Mouse (Mus musculus) intestine, postnatal 0 days (tissue): Measurements from ENCODE around the gene Fat1. TPM values are rescaled to one million over a fixed set of nuclear protein-coding genes. Genes with fewer than 3 reads are reported as not detected.

Source experiments
- ATAC-seq: fragments of 200-750 bp; cut with Nextera tagmentation; 2 replicates; pipeline ENCODE4 v1.8.0; 2017; ENCODE audit warnings: mild to moderate bottlenecking, moderate TSS enrichment, moderate library complexity
- H3K27ac ChIP-seq: fragments of 300-500 bp; sonication (generic); 2 replicates; pipeline ENCODE4 v1.5.1; 2014; ENCODE audit warnings: mild to moderate bottlenecking, low read depth, low read length, moderate library complexity
- H3K27me3 ChIP-seq: fragments of 300-500 bp; sonication (generic); replicated peaks from 2 replicates; pipeline ENCODE4 v1.6.1; 2014; ENCODE audit warnings: low read length, mixed read lengths; ENCODE audit not compliant: control insufficient read depth, insufficient read depth
- H3K36me3 ChIP-seq: fragments of 300-500 bp; sonication (generic); 2 replicates; pipeline ENCODE4 v1.6.1; 2014; ENCODE audit warnings: mild to moderate bottlenecking, moderate library complexity; ENCODE audit not compliant: control insufficient read depth, insufficient read depth
- H3K4me1 ChIP-seq: fragments of 300-500 bp; sonication (generic); replicated peaks from 2 replicates; pipeline ENCODE4 v1.6.1; 2014; ENCODE audit warnings: antibody characterized with exemption, low read length, mixed read lengths; ENCODE audit not compliant: control insufficient read depth, insufficient read depth
- H3K4me2 ChIP-seq: fragments of 300-500 bp; sonication (generic); replicated peaks from 2 replicates; pipeline ENCODE4 v1.6.1; 2014; ENCODE audit warnings: low read depth, mild to moderate bottlenecking, moderate library complexity
- H3K4me3 ChIP-seq: fragments of 300-500 bp; sonication (generic); 2 replicates; pipeline ENCODE4 v1.5.1; 2014; ENCODE audit warnings: low read depth, low read length
- H3K9ac ChIP-seq: fragments of 300-500 bp; sonication (generic); 2 replicates; pipeline ENCODE4 v1.6.1; 2014; ENCODE audit warnings: mild to moderate bottlenecking, low read depth, low read length
- H3K9me3 ChIP-seq: fragments of 300-500 bp; sonication (generic); 2 replicates; pipeline ENCODE4 v1.6.1; 2016; ENCODE audit warnings: mixed run types; ENCODE audit not compliant: control insufficient read depth
- CTCF ChIP-seq: sonication (generic); IDR thresholded peaks from 2 replicates; pipeline ENCODE4 v1.5.1; 2016; ENCODE audit warnings: low read depth, mild to moderate bottlenecking, control low read depth, antibody characterized with exemption, moderate library complexity
- WGBS: fragments of 180-500 bp; shearing (Covaris S2); extraction: QIAGEN DNeasy Blood & Tissue Kit; methylation state at CpG from one replicate; pipeline ENCODE4 v1.1.7; 2014; 5-methylcytosine and 5-hydroxymethylcytosine counted together
- polyA plus RNA-seq: library from polyadenylated mRNA; unstranded; fragments of >200 nt; fragmentation: Nextera tagmentation; extraction: Ambion mirVana; gene quantifications from 2 replicates; pipeline ENCODE4 v1.2.1, GENCODE M21; 2015

Gene Fat1
- polyA plus RNA-seq, 1 experiment from 2014 or later = 10.4 TPM

DNA sequence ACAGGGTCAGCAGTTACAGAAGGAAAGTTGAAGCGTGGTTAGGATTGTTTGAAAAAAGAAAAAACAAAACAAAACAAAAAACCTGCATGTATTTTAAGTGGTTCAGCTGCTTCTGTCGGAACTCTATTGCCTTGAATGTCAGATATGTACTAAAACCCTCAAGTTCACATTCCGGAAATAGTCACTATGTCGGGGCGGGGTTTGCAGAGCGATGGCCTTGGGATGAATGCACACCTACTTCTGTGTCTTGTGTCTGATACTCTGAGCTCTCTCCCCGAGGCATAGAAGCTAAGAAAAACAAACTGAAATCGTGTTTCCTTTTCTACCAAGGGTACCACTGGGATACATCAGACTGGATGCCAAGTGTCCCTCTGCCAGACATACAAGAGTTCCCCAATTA, 115.2 kb downstream of the Fat1 start:
- H3K4me3 ChIP-seq = no peak overlapping the region
- H3K36me3 ChIP-seq = peaks cover 59% of the 10 kb centered on the region
- no peak for ATAC-seq
- WGBS = 85% methylated on average over 8 of the region's 8 CpGs
- H3K27ac ChIP-seq = no peak overlapping the region
- no peaks in the 10 kb centered on the region for H3K9me3 ChIP-seq
- no peak overlapping the region for H3K9ac ChIP-seq
- no peak overlapping the region for H3K4me2 ChIP-seq
- H3K27me3 ChIP-seq = no peaks in the 10 kb centered on the region
- no peak for TF ChIP-seq CTCF
- no peaks in the 10 kb centered on the region for H3K4me1 ChIP-seq

DNA sequence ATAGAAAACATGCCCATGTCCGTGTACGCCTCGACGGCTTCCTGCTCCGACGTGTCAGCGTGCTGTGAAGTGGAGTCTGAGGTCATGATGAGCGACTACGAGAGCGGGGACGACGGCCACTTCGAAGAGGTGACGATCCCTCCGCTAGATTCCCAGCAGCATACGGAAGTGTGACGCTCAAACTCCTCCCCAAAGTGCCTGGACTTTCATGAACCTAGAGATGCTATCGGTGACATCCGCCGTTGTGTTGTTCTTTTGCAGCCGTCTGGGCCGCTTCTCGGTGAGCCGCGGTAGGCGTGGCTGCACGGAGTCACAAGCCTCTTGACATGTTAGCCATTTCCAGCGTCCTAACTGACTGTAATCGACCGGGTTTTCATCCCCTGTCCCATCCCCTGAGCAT, 116.0 kb downstream of the Fat1 start:
- Histone ChIP-seq H3K9ac (no peak overlapping the region), H3K27ac (no peak overlapping the region), H3K27me3 (no peaks in the 10 kb centered on the region), H3K9me3 (no peaks in the 10 kb centered on the region), H3K4me3 (no peak overlapping the region), H3K4me2 (no peak overlapping the region), H3K36me3 (peaks cover 54% of the 10 kb centered on the region), H3K4me1 (no peaks in the 10 kb centered on the region)
- ATAC-seq = no peak
- TF ChIP-seq CTCF = no peak
- 96% methylated on average over 30 of the region's 30 CpGs for WGBS

GRCm38 (mm10) chr8:45052205-45052604, 117.0 kb downstream of the Fat1 start:
- Histone ChIP-seq H3K27ac (no peak overlapping the region), H3K9me3 (no peaks in the 10 kb centered on the region), H3K4me3 (no peak overlapping the region), H3K36me3 (peaks cover 47% of the 10 kb centered on the region), H3K4me1 (no peaks in the 10 kb centered on the region), H3K9ac (no peak overlapping the region), H3K27me3 (no peaks in the 10 kb centered on the region), H3K4me2 (no peak overlapping the region)
- ATAC-seq = no peak
- TF ChIP-seq CTCF = peak; percentile 64
- WGBS = 85% methylated on average over 1 of the region's 1 CpGs

- H3K27me3 ChIP-seq = no peaks in the 10 kb centered on the region
Measured at GRCm38 (mm10) chr8:45052618-45053017, 117.4 kb downstream of the Fat1 start.

GRCm38 (mm10) chr8:45055500-45055899, 120.3 kb downstream of the Fat1 start:
- H3K36me3 ChIP-seq = peaks cover 32% of the 10 kb centered on the region
- no peak overlapping the region for H3K4me3 ChIP-seq
- H3K9ac ChIP-seq = no peak overlapping the region
- peak; percentile 34; the same call in 1 of the 2 replicates for TF ChIP-seq CTCF
- 100% methylated on average over 3 of the region's 3 CpGs for WGBS
- no peak overlapping the region for H3K4me2 ChIP-seq
- no peaks in the 10 kb centered on the region for H3K9me3 ChIP-seq
- ATAC-seq = no peak
- no peaks in the 10 kb centered on the region for H3K4me1 ChIP-seq
- H3K27ac ChIP-seq = no peak overlapping the region
- H3K27me3 ChIP-seq = no peaks in the 10 kb centered on the region

More at GRCm38 (mm10) chr8:45052618-45053017, 117.4 kb downstream of the Fat1 start:
- Histone ChIP-seq H3K27ac (no peak overlapping the region), H3K9me3 (no peaks in the 10 kb centered on the region), H3K9ac (no peak overlapping the region), H3K4me3 (no peak overlapping the region), H3K4me1 (no peaks in the 10 kb centered on the region), H3K4me2 (no peak overlapping the region), H3K36me3 (peaks cover 47% of the 10 kb centered on the region)
- 94% methylated on average over 9 of the region's 9 CpGs for WGBS
- no peak for TF ChIP-seq CTCF
- no peak for ATAC-seq

DNA sequence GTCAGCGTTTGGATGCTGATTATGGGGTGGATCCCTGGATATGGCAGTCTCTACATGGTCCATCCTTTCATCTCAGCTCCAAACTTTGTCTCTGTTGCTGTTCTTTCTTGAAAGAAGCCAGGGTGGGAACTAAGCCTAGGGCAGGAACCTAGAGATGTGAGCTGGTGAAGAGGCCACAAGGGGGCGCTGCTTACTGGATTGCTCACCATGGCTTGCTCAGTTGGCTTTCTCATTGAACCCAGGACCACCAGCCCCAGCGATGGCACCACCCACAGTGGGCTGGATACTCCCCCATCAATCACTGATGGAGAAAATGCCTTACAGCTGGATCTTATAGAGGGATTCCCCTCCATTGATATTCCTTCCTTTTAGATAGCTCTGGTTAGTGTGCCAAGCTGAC, 121.6 kb downstream of the Fat1 start:
- ATAC-seq = no peak
- H3K4me1 ChIP-seq = no peaks in the 10 kb centered on the region
- TF ChIP-seq CTCF = peak; percentile 62
- 33% methylated on average over 2 of the region's 3 CpGs for WGBS
- H3K27ac ChIP-seq = no peak overlapping the region
- H3K4me2 ChIP-seq = no peak overlapping the region
- H3K36me3 ChIP-seq = peaks cover 23% of the 10 kb centered on the region
- H3K9me3 ChIP-seq = no peaks in the 10 kb centered on the region
- H3K4me3 ChIP-seq = no peak overlapping the region
- H3K27me3 ChIP-seq = no peaks in the 10 kb centered on the region
- H3K9ac ChIP-seq = no peak overlapping the region

GRCm38 (mm10) chr8:45060083-45060482, 124.8 kb downstream of the Fat1 start:
- no peak for ATAC-seq
- Histone ChIP-seq H3K4me2 (no peak overlapping the region), H3K27ac (no peak overlapping the region), H3K27me3 (no peaks in the 10 kb centered on the region), H3K9ac (no peak overlapping the region), H3K4me1 (no peaks in the 10 kb centered on the region), H3K4me3 (no peak overlapping the region), H3K36me3 (no peaks in the 10 kb centered on the region), H3K9me3 (no peaks in the 10 kb centered on the region)
- 83% methylated on average over 2 of the region's 2 CpGs for WGBS
- no peak for TF ChIP-seq CTCF
